Mouse (Mus musculus): Measurements from ENCODE around the gene Cenpm. TPM values are rescaled to one million over a fixed set of nuclear protein-coding genes. Genes with fewer than 3 reads are reported as not detected.

The Cenpm gene
- polyA plus RNA-seq, 1 experiment from 2014 or later = 73.0 TPM

- H3K4me3 ChIP-seq (ENCODE audit: control insufficient read depth in 1 of 2, insufficient read depth in 1 of 2, low read depth in 1 of 2, low read length in 2 of 2) = no peak overlapping the region
- H3K27me3 ChIP-seq (ENCODE audit: control insufficient read depth, insufficient read depth, low read length) = peaks cover under 1% of the 10 kb centered on the region; the same call in 1 of the 2 replicates
- no peak overlapping the region for H3K27ac ChIP-seq (replicated peaks in 1 of 2; ENCODE audit: control insufficient read depth in 1 of 2, insufficient read depth in 1 of 2, low read depth in 2 of 2, low read length in 2 of 2)
- no peak overlapping the region for H3K4me2 ChIP-seq (ENCODE audit: low read length)
- 6% methylated on average over 6 of the region's 6 CpGs for WGBS
- ATAC-seq (ENCODE audit: insufficient number of reproducible peaks, insufficient read depth, low FRiP score, low read depth) = no peak
- no peaks in the 10 kb centered on the region for H3K9me3 ChIP-seq (ENCODE audit: control insufficient read depth, low read length)
- H3K36me3 ChIP-seq (ENCODE audit: control insufficient read depth, insufficient read depth, low read length) = no peaks in the 10 kb centered on the region
- H3K9ac ChIP-seq (ENCODE audit: low read length) = no peak overlapping the region
- peaks cover 18 to 19% of the 10 kb centered on the region in 2 experiments for H3K4me1 ChIP-seq (ENCODE audit: control insufficient read depth in 2 of 2, insufficient read depth in 2 of 2, low read length in 2 of 2)
These were observed 21.8 kb upstream of the Cenpm start for GRCm38 (mm10) chr15:82266356-82266755.

- H3K27me3 ChIP-seq (ENCODE audit: control insufficient read depth, insufficient read depth, low read length) = peaks cover 4% of the 10 kb centered on the region; the same call in 1 of the 2 replicates
- no peak overlapping the region for H3K4me3 ChIP-seq (ENCODE audit: control insufficient read depth in 1 of 2, insufficient read depth in 1 of 2, low read depth in 1 of 2, low read length in 2 of 2)
- 12% methylated on average over 16 of the region's 16 CpGs for WGBS
- no peak overlapping the region for H3K4me2 ChIP-seq (ENCODE audit: low read length)
- ATAC-seq (ENCODE audit: insufficient number of reproducible peaks, insufficient read depth, low FRiP score, low read depth) = no peak
- H3K9ac ChIP-seq (ENCODE audit: low read length) = no peak overlapping the region
- no peaks in the 10 kb centered on the region for H3K36me3 ChIP-seq (ENCODE audit: control insufficient read depth, insufficient read depth, low read length)
- no peak overlapping the region for H3K27ac ChIP-seq (replicated peaks in 1 of 2; ENCODE audit: control insufficient read depth in 1 of 2, insufficient read depth in 1 of 2, low read depth in 2 of 2, low read length in 2 of 2)
- H3K4me1 ChIP-seq (ENCODE audit: control insufficient read depth in 2 of 2, insufficient read depth in 2 of 2, low read length in 2 of 2) = peaks cover 15 to 22% of the 10 kb centered on the region in 2 experiments
- no peaks in the 10 kb centered on the region for H3K9me3 ChIP-seq (ENCODE audit: control insufficient read depth, low read length)
These were observed 15.0 kb upstream of the Cenpm start for GRCm38 (mm10) chr15:82259510-82259909.

- Histone ChIP-seq H3K9ac (ENCODE audit: low read length) (no peak overlapping the region), H3K27me3 (ENCODE audit: control insufficient read depth, insufficient read depth, low read length) (peaks cover 4% of the 10 kb centered on the region; the same call in 1 of the 2 replicates), H3K4me1 (ENCODE audit: control insufficient read depth in 2 of 2, insufficient read depth in 2 of 2, low read length in 2 of 2) (peaks cover 6 to 11% of the 10 kb centered on the region in 2 experiments; a peak in 2 of 4 replicates), H3K9me3 (ENCODE audit: control insufficient read depth, low read length) (no peaks in the 10 kb centered on the region), H3K36me3 (ENCODE audit: control insufficient read depth, insufficient read depth, low read length) (no peaks in the 10 kb centered on the region), H3K4me3 (ENCODE audit: control insufficient read depth in 1 of 2, insufficient read depth in 1 of 2, low read depth in 1 of 2, low read length in 2 of 2) (no peak overlapping the region), H3K4me2 (ENCODE audit: low read length) (0 out of 2 replicates have a peak overlapping the region, but pooled peaks have one; percentile 2), H3K27ac (replicated peaks in 1 of 2; ENCODE audit: control insufficient read depth in 1 of 2, insufficient read depth in 1 of 2, low read depth in 2 of 2, low read length in 2 of 2) (no peak overlapping the region; a peak in 1 of 4 replicates)
- ATAC-seq (ENCODE audit: insufficient number of reproducible peaks, insufficient read depth, low FRiP score, low read depth) = no peak
- WGBS = 22% methylated on average over 10 of the region's 10 CpGs
These were observed 11.4 kb upstream of the Cenpm start for GRCm38 (mm10) chr15:82255944-82256383.

- 60% methylated on average over 4 of the region's 4 CpGs for WGBS
- no peak for ATAC-seq (ENCODE audit: insufficient number of reproducible peaks, insufficient read depth, low FRiP score, low read depth)
- no peak overlapping the region for H3K27ac ChIP-seq (replicated peaks in 1 of 2; ENCODE audit: control insufficient read depth in 1 of 2, insufficient read depth in 1 of 2, low read depth in 2 of 2, low read length in 2 of 2)
- no peak overlapping the region for H3K9ac ChIP-seq (ENCODE audit: low read length)
- peaks cover 6 to 11% of the 10 kb centered on the region in 2 experiments; a peak in 2 of 4 replicates for H3K4me1 ChIP-seq (ENCODE audit: control insufficient read depth in 2 of 2, insufficient read depth in 2 of 2, low read length in 2 of 2)
- no peaks in the 10 kb centered on the region for H3K9me3 ChIP-seq (ENCODE audit: control insufficient read depth, low read length)
- no peak overlapping the region for H3K4me3 ChIP-seq (ENCODE audit: control insufficient read depth in 1 of 2, insufficient read depth in 1 of 2, low read depth in 1 of 2, low read length in 2 of 2)
- H3K27me3 ChIP-seq (ENCODE audit: control insufficient read depth, insufficient read depth, low read length) = peaks cover 4% of the 10 kb centered on the region; the same call in 1 of the 2 replicates
- H3K36me3 ChIP-seq (ENCODE audit: control insufficient read depth, insufficient read depth, low read length) = no peaks in the 10 kb centered on the region
- H3K4me2 ChIP-seq (ENCODE audit: low read length) = no peak overlapping the region
These were observed 10.7 kb upstream of the Cenpm start for GRCm38 (mm10) chr15:82255248-82255647.

GRCm38 (mm10) chr15:82252097-82252496, 7.5 kb upstream of the Cenpm start, which contains the start of gene 1500009C09Rik:
Gene 1500009C09Rik (plus strand): TSS chr15:82252397.
- 72% methylated on average over 6 of the region's 6 CpGs for WGBS
- H3K4me3 ChIP-seq (ENCODE audit: control insufficient read depth in 1 of 2, insufficient read depth in 1 of 2, low read depth in 1 of 2, low read length in 2 of 2) = no peak within 1 kb of the TSS
- no peak within 1 kb of the TSS for H3K27ac ChIP-seq (replicated peaks in 1 of 2; ENCODE audit: control insufficient read depth in 1 of 2, insufficient read depth in 1 of 2, low read depth in 2 of 2, low read length in 2 of 2)
- no peaks in the 10 kb centered on the region for H3K36me3 ChIP-seq (ENCODE audit: control insufficient read depth, insufficient read depth, low read length)
- H3K27me3 ChIP-seq (ENCODE audit: control insufficient read depth, insufficient read depth, low read length) = no peaks in the 10 kb centered on the region
- H3K4me2 ChIP-seq (ENCODE audit: low read length) = no peak within 1 kb of the TSS
- H3K9me3 ChIP-seq (ENCODE audit: control insufficient read depth, low read length) = no peaks in the 10 kb centered on the region
- peaks cover 6 to 11% of the 10 kb centered on the region in 2 experiments; a peak in 2 of 4 replicates for H3K4me1 ChIP-seq (ENCODE audit: control insufficient read depth in 2 of 2, insufficient read depth in 2 of 2, low read length in 2 of 2)
- ATAC-seq (ENCODE audit: insufficient number of reproducible peaks, insufficient read depth, low FRiP score, low read depth) = no peak
- H3K9ac ChIP-seq (ENCODE audit: low read length) = no peak within 1 kb of the TSS

GRCm38 (mm10) chr15:82251579-82251978, 7.0 kb upstream of the Cenpm start:
- H3K9me3 ChIP-seq (ENCODE audit: control insufficient read depth, low read length) = no peaks in the 10 kb centered on the region
- H3K4me2 ChIP-seq (ENCODE audit: low read length) = no peak overlapping the region
- H3K36me3 ChIP-seq (ENCODE audit: control insufficient read depth, insufficient read depth, low read length) = no peaks in the 10 kb centered on the region
- peaks cover 6 to 11% of the 10 kb centered on the region in 2 experiments; a peak in 2 of 4 replicates for H3K4me1 ChIP-seq (ENCODE audit: control insufficient read depth in 2 of 2, insufficient read depth in 2 of 2, low read length in 2 of 2)
- no peak overlapping the region for H3K4me3 ChIP-seq (ENCODE audit: control insufficient read depth in 1 of 2, insufficient read depth in 1 of 2, low read depth in 1 of 2, low read length in 2 of 2)
- H3K27ac ChIP-seq (replicated peaks in 1 of 2; ENCODE audit: control insufficient read depth in 1 of 2, insufficient read depth in 1 of 2, low read depth in 2 of 2, low read length in 2 of 2) = no peak overlapping the region
- no peak for ATAC-seq (ENCODE audit: insufficient number of reproducible peaks, insufficient read depth, low FRiP score, low read depth)
- 97% methylated on average over 3 of the region's 3 CpGs for WGBS
- no peaks in the 10 kb centered on the region for H3K27me3 ChIP-seq (ENCODE audit: control insufficient read depth, insufficient read depth, low read length)
- H3K9ac ChIP-seq (ENCODE audit: low read length) = no peak overlapping the region

- Histone ChIP-seq H3K4me3 (ENCODE audit: control insufficient read depth in 1 of 2, insufficient read depth in 1 of 2, low read depth in 1 of 2, low read length in 2 of 2) (no peak overlapping the region), H3K36me3 (ENCODE audit: control insufficient read depth, insufficient read depth, low read length) (no peaks in the 10 kb centered on the region), H3K9ac (ENCODE audit: low read length) (no peak overlapping the region), H3K9me3 (ENCODE audit: control insufficient read depth, low read length) (no peaks in the 10 kb centered on the region), H3K27ac (replicated peaks in 1 of 2; ENCODE audit: control insufficient read depth in 1 of 2, insufficient read depth in 1 of 2, low read depth in 2 of 2, low read length in 2 of 2) (no peak overlapping the region), H3K4me1 (ENCODE audit: control insufficient read depth in 2 of 2, insufficient read depth in 2 of 2, low read length in 2 of 2) (peaks cover 4% of the 10 kb centered on the region in 2 experiments; a peak in 2 of 4 replicates), H3K4me2 (ENCODE audit: low read length) (no peak overlapping the region), H3K27me3 (ENCODE audit: control insufficient read depth, insufficient read depth, low read length) (no peaks in the 10 kb centered on the region)
- ATAC-seq (ENCODE audit: insufficient number of reproducible peaks, insufficient read depth, low FRiP score, low read depth) = no peak
- 62% methylated on average over 3 of the region's 3 CpGs for WGBS
These were observed 2.7 kb upstream of the Cenpm start for GRCm38 (mm10) chr15:82247131-82247776.
